Mouse (Mus musculus): Measurements from ENCODE around the gene Nudt8. TPM values are rescaled to one million over a fixed set of nuclear protein-coding genes. Genes with fewer than 3 reads are reported as not detected.
A peak's percentile ranks its signal among the peaks of the same experiment; 100 is the strongest.
"Not testable (repeated sequence)": the region's sequence is repeated elsewhere in the genome, so short reads cannot be mapped to it uniquely, and the experiment has no call there.

Gene Nudt8
- polyA plus RNA-seq, 1 experiment from 2014 or later = 26.5 TPM

DNA sequence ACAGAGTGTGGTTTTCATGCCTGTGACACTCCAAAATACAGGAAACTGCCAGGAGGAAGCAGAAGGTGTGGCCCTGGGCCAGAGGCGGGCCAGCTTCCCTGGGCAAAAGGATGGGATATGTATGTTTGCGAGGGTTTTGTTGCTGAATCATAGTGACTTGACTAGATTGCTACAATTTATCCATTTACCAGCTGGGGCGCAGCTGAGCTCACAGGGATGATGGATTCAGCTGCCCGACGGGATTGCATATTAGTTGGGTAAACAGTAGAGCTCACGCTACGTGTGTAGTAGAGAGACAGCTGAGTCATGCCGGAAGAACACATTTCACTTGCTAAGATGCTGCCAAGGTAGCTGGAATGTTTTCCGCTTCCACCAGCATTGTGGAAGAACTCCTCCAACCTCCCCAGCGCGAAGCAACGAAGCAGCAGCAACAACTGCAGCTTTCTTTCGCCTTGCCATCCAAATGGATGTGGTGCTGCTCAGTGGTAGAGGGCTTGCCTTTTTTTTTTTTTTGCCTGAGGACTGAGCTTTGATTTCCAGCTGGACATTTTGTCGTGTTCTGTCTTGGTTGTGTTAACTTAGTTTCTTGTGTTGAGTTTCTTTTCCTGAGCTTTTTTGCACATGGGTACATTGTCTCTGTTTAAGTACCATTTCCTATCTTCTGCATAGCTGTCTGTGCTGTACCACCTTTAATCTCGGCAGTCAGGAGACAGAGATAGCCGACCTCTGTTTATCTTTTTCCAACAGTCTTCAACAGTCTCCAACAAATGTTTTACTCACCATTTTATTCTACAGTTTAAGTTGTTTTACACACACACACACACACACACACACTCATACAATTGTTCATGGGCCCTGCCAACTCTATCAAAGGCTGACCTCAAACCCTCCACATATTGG lies 45.8 kb downstream of the Nudt8 start, which contains the start of gene Gstp2:
Gstp2 (minus strand) TSS at position 58 of the 900 bp plus-strand sequence.
- peak; percentile 15; the same call in 1 of the 2 replicates for ATAC-seq (ENCODE audit: low FRiP score, low read depth)
- no peaks in the 10 kb centered on the region for H3K4me1 ChIP-seq (replicated peaks)
- H3K4me3 ChIP-seq = no peak within 1 kb of the TSS
- H3K36me3 ChIP-seq = no peaks in the 10 kb centered on the region
- no peaks in the 10 kb centered on the region for H3K9me3 ChIP-seq
- 0 out of 2 replicates have a peak within 1 kb of the TSS, but pooled peaks have one; percentile 1 for H3K27ac ChIP-seq (replicated peaks)
- H3K4me2 ChIP-seq = peak within 1 kb of the TSS; percentile 40
- H3K9ac ChIP-seq = no peak within 1 kb of the TSS
- WGBS = 47% methylated on average over 16 of the region's 16 CpGs
- H3K27me3 ChIP-seq = no peaks in the 10 kb centered on the region

GRCm38 (mm10) chr19:4046866-4047254 lies 46.5 kb downstream of the Nudt8 start:
- no peak overlapping the region for H3K9ac ChIP-seq
- WGBS = 90% methylated on average over 8 of the region's 8 CpGs
- no peaks in the 10 kb centered on the region for H3K9me3 ChIP-seq
- ATAC-seq (ENCODE audit: low FRiP score, low read depth) = no peak
- H3K27ac ChIP-seq (replicated peaks) = no peak overlapping the region
- H3K4me3 ChIP-seq = no peak overlapping the region
- no peaks in the 10 kb centered on the region for H3K36me3 ChIP-seq
- no peak overlapping the region for H3K4me2 ChIP-seq
- H3K27me3 ChIP-seq = no peaks in the 10 kb centered on the region
- no peaks in the 10 kb centered on the region for H3K4me1 ChIP-seq (replicated peaks)

- no peak for ATAC-seq (ENCODE audit: low FRiP score, low read depth)
- Histone ChIP-seq H3K27me3 (no peaks in the 10 kb centered on the region), H3K9me3 (no peaks in the 10 kb centered on the region), H3K36me3 (no peaks in the 10 kb centered on the region), H3K4me2 (no peak overlapping the region), H3K4me3 (no peak overlapping the region), H3K9ac (no peak overlapping the region), H3K27ac (replicated peaks) (no peak overlapping the region), H3K4me1 (replicated peaks) (no peaks in the 10 kb centered on the region)
- 20% methylated on average over 4 of the region's 4 CpGs for WGBS
Measured at GRCm38 (mm10) chr19:4047859-4048258, 47.5 kb downstream of the Nudt8 start.

DNA sequence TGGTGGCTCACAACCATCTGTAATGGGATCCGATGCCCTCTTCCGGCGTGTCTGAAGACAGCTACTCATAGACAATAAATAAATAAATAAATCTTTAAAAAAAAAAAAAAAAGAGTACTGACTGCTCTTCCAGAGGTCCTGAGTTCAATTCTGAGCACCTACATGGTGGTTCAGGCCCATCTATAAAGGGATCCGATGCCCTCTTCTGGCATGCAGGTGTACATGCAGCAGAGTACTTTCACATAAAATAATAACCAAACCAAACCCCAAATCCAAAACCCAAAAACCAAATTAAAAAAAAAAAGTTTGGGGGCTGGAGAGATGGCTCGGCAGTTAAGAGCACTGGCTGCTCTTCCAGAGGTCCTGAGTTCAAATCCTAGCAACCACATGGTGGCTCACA lies 48.7 kb downstream of the Nudt8 start:
- 85% methylated on average over 5 of the region's 5 CpGs for WGBS
- H3K4me3 ChIP-seq; H3K9ac ChIP-seq; H3K4me1 ChIP-seq (replicated peaks); H3K27ac ChIP-seq (replicated peaks); H3K4me2 ChIP-seq; H3K36me3 ChIP-seq; ATAC-seq (ENCODE audit: low FRiP score, low read depth); H3K27me3 ChIP-seq; H3K9me3 ChIP-seq: not testable (repeated sequence)

- H3K9me3 ChIP-seq = no peaks in the 10 kb centered on the region
- H3K9ac ChIP-seq = no peak overlapping the region
- WGBS = 94% methylated on average over 5 of the region's 5 CpGs
- no peak for ATAC-seq (ENCODE audit: low FRiP score, low read depth)
- no peak overlapping the region for H3K4me2 ChIP-seq
- no peaks in the 10 kb centered on the region for H3K4me1 ChIP-seq (replicated peaks)
- no peak overlapping the region for H3K27ac ChIP-seq (replicated peaks)
- H3K36me3 ChIP-seq = no peaks in the 10 kb centered on the region
- H3K4me3 ChIP-seq = no peak overlapping the region
- no peaks in the 10 kb centered on the region for H3K27me3 ChIP-seq
Measured at GRCm38 (mm10) chr19:4051016-4051415, 50.6 kb downstream of the Nudt8 start.

Other genes with a start within 250 kb of the Nudt8 start
- gene Kmt5b, start 233.2 kb upstream of the Nudt8 start, polyA plus RNA-seq (2015; fragmentation: Nextera tagmentation; extraction: Ambion mirVana) = 44.9 and 49.3 TPM in 2 replicates
- gene Chka, start 148.8 kb upstream of the Nudt8 start, polyA plus RNA-seq (2015; fragmentation: Nextera tagmentation; extraction: Ambion mirVana) = 64.6 and 66.6 TPM in 2 replicates
- gene Tcirg1, start 93.4 kb upstream of the Nudt8 start, polyA plus RNA-seq (2015; fragmentation: Nextera tagmentation; extraction: Ambion mirVana) = 16.4 and 16.8 TPM in 2 replicates
- gene Ndufs8, start 87.8 kb upstream of the Nudt8 start, polyA plus RNA-seq (2015; fragmentation: Nextera tagmentation; extraction: Ambion mirVana) = 280 and 290 TPM in 2 replicates
- gene Aldh3b1, start 70.8 kb upstream of the Nudt8 start, polyA plus RNA-seq (2015; fragmentation: Nextera tagmentation; extraction: Ambion mirVana) = 2.7 and 3.0 TPM in 2 replicates
- gene Unc93b1, start 65.4 kb upstream of the Nudt8 start, polyA plus RNA-seq (2015; fragmentation: Nextera tagmentation; extraction: Ambion mirVana) = 11.9 and 14.0 TPM in 2 replicates
- gene Aldh3b3, start 41.9 kb upstream of the Nudt8 start, polyA plus RNA-seq (2015; fragmentation: Nextera tagmentation; extraction: Ambion mirVana) = not detected in 2 replicates
- gene Aldh3b2, start 28.3 kb upstream of the Nudt8 start, polyA plus RNA-seq (2015; fragmentation: Nextera tagmentation; extraction: Ambion mirVana) = 0.18 and 0.27 TPM in 2 replicates
- gene Acy3, start 14.0 kb upstream of the Nudt8 start, polyA plus RNA-seq (2015; fragmentation: Nextera tagmentation; extraction: Ambion mirVana) = 2.5 and 3.0 TPM in 2 replicates
- 0.31 and 0.40 TPM in 2 replicates for gene Tbx10, start 7.8 kb upstream of the Nudt8 start, polyA plus RNA-seq (2015; fragmentation: Nextera tagmentation; extraction: Ambion mirVana)
- 5.1 and 5.5 TPM in 2 replicates for gene Gm49405, start within 50 bp of the Nudt8 start, polyA plus RNA-seq (2015; fragmentation: Nextera tagmentation; extraction: Ambion mirVana)
- 5.9 and 6.4 TPM in 2 replicates for gene Doc2g, start 2.7 kb downstream of the Nudt8 start, polyA plus RNA-seq (2015; fragmentation: Nextera tagmentation; extraction: Ambion mirVana)
- gene Ndufv1, start 12.2 kb downstream of the Nudt8 start, polyA plus RNA-seq (2015; fragmentation: Nextera tagmentation; extraction: Ambion mirVana) = 244 and 247 TPM in 2 replicates
- 534 and 573 TPM in 2 replicates for gene Gstp1, start 37.4 kb downstream of the Nudt8 start, polyA plus RNA-seq (2015; fragmentation: Nextera tagmentation; extraction: Ambion mirVana)
- gene Gstp2, start 45.4 kb downstream of the Nudt8 start, polyA plus RNA-seq (2015; fragmentation: Nextera tagmentation; extraction: Ambion mirVana) = 0.60 and 2.2 TPM in 2 replicates
- gene Gstp3, start 59.0 kb downstream of the Nudt8 start, polyA plus RNA-seq (2015; fragmentation: Nextera tagmentation; extraction: Ambion mirVana) = not detected in 2 replicates
- gene Cabp2, start 81.0 kb downstream of the Nudt8 start, polyA plus RNA-seq (2015; fragmentation: Nextera tagmentation; extraction: Ambion mirVana) = not detected in 2 replicates
- gene Cdk2ap2, start 96.6 kb downstream of the Nudt8 start, polyA plus RNA-seq (2015; fragmentation: Nextera tagmentation; extraction: Ambion mirVana) = 82.5 and 92.5 TPM in 2 replicates
- gene Pitpnm1, start 99.4 kb downstream of the Nudt8 start, polyA plus RNA-seq (2015; fragmentation: Nextera tagmentation; extraction: Ambion mirVana) = 74.3 and 81.1 TPM in 2 replicates
- 102 and 104 TPM in 2 replicates for gene Aip, start 125.3 kb downstream of the Nudt8 start, polyA plus RNA-seq (2015; fragmentation: Nextera tagmentation; extraction: Ambion mirVana)
- gene Gpr152, start 139.2 kb downstream of the Nudt8 start, polyA plus RNA-seq (2015; fragmentation: Nextera tagmentation; extraction: Ambion mirVana) = 0.04 and 0.05 TPM in 2 replicates
- gene Cabp4, start 143.5 kb downstream of the Nudt8 start, polyA plus RNA-seq (2015; fragmentation: Nextera tagmentation; extraction: Ambion mirVana) = 0.21 and 0.26 TPM in 2 replicates
- gene Coro1b, start 148.0 kb downstream of the Nudt8 start, polyA plus RNA-seq (2015; fragmentation: Nextera tagmentation; extraction: Ambion mirVana) = 119 and 121 TPM in 2 replicates
- gene Ptprcap, start 153.0 kb downstream of the Nudt8 start, polyA plus RNA-seq (2015; fragmentation: Nextera tagmentation; extraction: Ambion mirVana) = 0.26 and 0.83 TPM in 2 replicates
- gene Rps6kb2, start 162.8 kb downstream of the Nudt8 start, polyA plus RNA-seq (2015; fragmentation: Nextera tagmentation; extraction: Ambion mirVana) = 47.8 and 56.7 TPM in 2 replicates
- 5.6 and 6.1 TPM in 2 replicates for gene Carns1, start 174.9 kb downstream of the Nudt8 start, polyA plus RNA-seq (2015; fragmentation: Nextera tagmentation; extraction: Ambion mirVana)
- gene Tbc1d10c, start 190.7 kb downstream of the Nudt8 start, polyA plus RNA-seq (2015; fragmentation: Nextera tagmentation; extraction: Ambion mirVana) = 0.98 and 1.5 TPM in 2 replicates
- gene Ppp1ca, start 191.5 kb downstream of the Nudt8 start, polyA plus RNA-seq (2015; fragmentation: Nextera tagmentation; extraction: Ambion mirVana) = 582 and 587 TPM in 2 replicates
- 25.5 and 27.5 TPM in 2 replicates for gene Rad9a, start 201.1 kb downstream of the Nudt8 start, polyA plus RNA-seq (2015; fragmentation: Nextera tagmentation; extraction: Ambion mirVana)
- gene Clcf1, start 213.7 kb downstream of the Nudt8 start, polyA plus RNA-seq (2015; fragmentation: Nextera tagmentation; extraction: Ambion mirVana) = 0.69 and 0.75 TPM in 2 replicates
- gene AC109138.7, start 213.8 kb downstream of the Nudt8 start, polyA plus RNA-seq (2015; fragmentation: Nextera tagmentation; extraction: Ambion mirVana) = not detected in 2 replicates
- 19.2 and 20.9 TPM in 2 replicates for gene Pold4, start 231.3 kb downstream of the Nudt8 start, polyA plus RNA-seq (2015; fragmentation: Nextera tagmentation; extraction: Ambion mirVana)

Data from hindbrain, embryonic 15.5 days (tissue).